Mouse (Mus musculus) stomach, postnatal 0 days (tissue): ENCODE results near the gene Zfp398.

ENCODE experiments used
- CTCF ChIP-seq: IDR thresholded peaks from 2 replicates; pipeline ENCODE4 v1.5.1; 2016; ENCODE audit warnings: antibody characterized with exemption, low read depth, mild to moderate bottlenecking, moderate library complexity
- EP300 ChIP-seq: optimal IDR thresholded peaks from 2 replicates; pipeline ENCODE3; 2016; ENCODE audit warnings: antibody characterized with exemption

- TF ChIP-seq EP300 (no peak), CTCF (no peak)
Measured at GRCm38 (mm10) chr6:47918768-47919274, 83.4 kb downstream of the Zfp398 start.
